Mouse (Mus musculus) A20 (cell line): ENCODE measurements around the gene Syngap1.
A peak's percentile ranks its signal among the peaks of the same experiment; 100 is the strongest.
"Not testable (repeated sequence)": the region's sequence is repeated elsewhere in the genome, so short reads cannot be mapped to it uniquely, and the experiment has no call there.

Source experiments
- DNase-seq: peaks from one replicate; pipeline ENCODE4 v3.0.0-alpha.2; 2011; ENCODE audit warnings: low read depth, low spot score

The Syngap1 gene

GRCm38 (mm10) chr17:26953726-26954125, 12.7 kb downstream of the Syngap1 start:
- no peak for DNase-seq

GRCm38 (mm10) chr17:26956309-26956708, 15.3 kb downstream of the Syngap1 start:
- peak; percentile 79 for DNase-seq

GRCm38 (mm10) chr17:26956895-26957294, 15.8 kb downstream of the Syngap1 start:
- DNase-seq: peak; percentile 90

- no peak for DNase-seq
These were observed 16.8 kb downstream of the Syngap1 start for GRCm38 (mm10) chr17:26957872-26958271.

- DNase-seq: no peak
These were observed 17.8 kb downstream of the Syngap1 start for GRCm38 (mm10) chr17:26958880-26959279.

GRCm38 (mm10) chr17:26959815-26960214, 18.8 kb downstream of the Syngap1 start:
- DNase-seq: no peak

GRCm38 (mm10) chr17:26961572-26962240, 20.7 kb downstream of the Syngap1 start:
- no peak for DNase-seq

- no peak for DNase-seq
These were observed 25.9 kb downstream of the Syngap1 start for GRCm38 (mm10) chr17:26966993-26967392.

GRCm38 (mm10) chr17:26967477-26967876, 26.4 kb downstream of the Syngap1 start:
- DNase-seq: no peak

- no peak for DNase-seq
These were observed 27.2 kb downstream of the Syngap1 start for GRCm38 (mm10) chr17:26968200-26968611.

- no peak for DNase-seq
These were observed 28.2 kb downstream of the Syngap1 start for GRCm38 (mm10) chr17:26969257-26969656.

- DNase-seq: no peak
These were observed 29.2 kb downstream of the Syngap1 start for GRCm38 (mm10) chr17:26970221-26970620.

GRCm38 (mm10) chr17:26971247-26971905, 30.3 kb downstream of the Syngap1 start:
- no peak for DNase-seq

GRCm38 (mm10) chr17:26972107-26972506, 31.1 kb downstream of the Syngap1 start:
- DNase-seq: no peak

GRCm38 (mm10) chr17:26972703-26973574, 31.9 kb downstream of the Syngap1 start, which contains the start of gene Zbtb9:
Zbtb9 (plus strand) TSS chr17:26973167.
- DNase-seq: peak; percentile 98

GRCm38 (mm10) chr17:26974547-26974946, 33.5 kb downstream of the Syngap1 start:
- no peak for DNase-seq

- DNase-seq: peak; percentile 44
These were observed 34.4 kb downstream of the Syngap1 start for GRCm38 (mm10) chr17:26975415-26975814.

GRCm38 (mm10) chr17:26977354-26977753, 36.3 kb downstream of the Syngap1 start:
- not testable (repeated sequence) for DNase-seq

GRCm38 (mm10) chr17:26979426-26979825, 38.4 kb downstream of the Syngap1 start:
- DNase-seq: peak; percentile 69

- DNase-seq: no peak
These were observed 40.0 kb downstream of the Syngap1 start for GRCm38 (mm10) chr17:26981050-26981449.

GRCm38 (mm10) chr17:26983382-26983781, 42.3 kb downstream of the Syngap1 start:
- no peak for DNase-seq
